Mouse (Mus musculus) MEL (cell line): ENCODE measurements around the gene Ube2r2. TPM values are rescaled to one million over a fixed set of nuclear protein-coding genes. Genes with fewer than 3 reads are reported as not detected.
A peak's percentile ranks its signal among the peaks of the same experiment; 100 is the strongest.

Source experiments
- DNase-seq: peaks from one replicate; pipeline ENCODE4 v3.0.0; 2011; ENCODE audit warnings: low read depth, low spot score
- H3K27ac ChIP-seq: 2 replicates; pipeline ENCODE4 v1.5.1; 2012; ENCODE audit warnings: low read depth, mild to moderate bottlenecking, control low read depth, low read length, moderate library complexity; ENCODE audit not compliant: control insufficient read depth
- H3K27me3 ChIP-seq, 2 experiments: fragments of 150-350 bp in 1 of 2; sonication (generic) in 1 of 2; 2 replicates each; pipeline ENCODE4 v1.6.1; 2012; ENCODE audit warnings: low read length in 2 of 2, mild to moderate bottlenecking in 2 of 2, improper control_type of control experiment in 1 of 2, moderate library complexity in 1 of 2; ENCODE audit not compliant: insufficient read depth in 2 of 2, control insufficient read depth in 1 of 2
- H3K36me3 ChIP-seq, 2 experiments: 2 replicates each; pipeline ENCODE4 v1.6.1; 2012 to 2014; ENCODE audit warnings: low read length in 2 of 2, improper control_type of control experiment in 1 of 2, inconsistent platforms in 1 of 2, mild to moderate bottlenecking in 1 of 2; ENCODE audit not compliant: insufficient read depth in 2 of 2, control insufficient read depth in 1 of 2
- H3K4me1 ChIP-seq, 2 experiments: fragments of 150-350 bp in 1 of 2; sonication (generic) in 1 of 2; 2 replicates each; pipeline ENCODE4 v1.6.1; 2012; ENCODE audit warnings: low read length in 2 of 2, improper control_type of control experiment in 1 of 2, mild to moderate bottlenecking in 1 of 2; ENCODE audit not compliant: insufficient read depth in 2 of 2, control insufficient read depth in 1 of 2
- H3K4me3 ChIP-seq, 2 experiments: fragments of 150-350 bp in 1 of 2; sonication (generic) in 1 of 2; 2 replicates each; pipeline ENCODE4 v1.5.1; 2012; ENCODE audit warnings: low read depth in 2 of 2, low read length in 2 of 2, mild to moderate bottlenecking in 2 of 2, moderate library complexity in 2 of 2, control low read depth in 1 of 2, improper control_type of control experiment in 1 of 2; ENCODE audit not compliant: control insufficient read depth in 1 of 2, insufficient read depth in 1 of 2
- H3K79me2 ChIP-seq: 2 replicates; pipeline ENCODE4 v1.6.1; 2012; ENCODE audit warnings: mild to moderate bottlenecking, low read length, moderate library complexity; ENCODE audit not compliant: control insufficient read depth, poor library complexity, insufficient read depth
- H3K9ac ChIP-seq: 2 replicates; pipeline ENCODE4 v1.6.1; 2012; ENCODE audit warnings: low read depth, mild to moderate bottlenecking, control low read depth, low read length, moderate library complexity; ENCODE audit not compliant: control insufficient read depth, poor library complexity, severe bottlenecking
- H3K9me3 ChIP-seq: fragments of 150-350 bp; sonication (generic); replicated peaks from 2 replicates; pipeline ENCODE4 v1.6.1; 2012; ENCODE audit warnings: mild to moderate bottlenecking, low read length, improper control_type of control experiment, moderate library complexity; ENCODE audit not compliant: insufficient read depth
- BHLHE40 ChIP-seq: IDR thresholded peaks from 2 replicates; pipeline ENCODE4 v1.6.1; 2012; ENCODE audit warnings: low read depth, mild to moderate bottlenecking, inconsistent platforms, low read length, improper control_type of control experiment, borderline replicate concordance
- EP300 ChIP-seq, 2 experiments: IDR thresholded peaks; 2 replicates each; pipeline ENCODE4 v1.6.1; 2011; ENCODE audit warnings: improper control_type of control experiment in 2 of 2, low read length in 2 of 2, low read depth in 1 of 2, mild to moderate bottlenecking in 1 of 2
- GABPA ChIP-seq: IDR thresholded peaks from 2 replicates; pipeline ENCODE4 v1.6.1; 2012; ENCODE audit warnings: low read depth, mild to moderate bottlenecking, inconsistent platforms, low read length, improper control_type of control experiment, moderate library complexity
- HCFC1 ChIP-seq: IDR thresholded peaks from 2 replicates; pipeline ENCODE4 v1.6.1; 2012; ENCODE audit warnings: low read depth, mild to moderate bottlenecking, inconsistent platforms, low read length, improper control_type of control experiment, moderate library complexity
- MAFK ChIP-seq: IDR thresholded peaks from 2 replicates; pipeline ENCODE4 v1.6.1; 2011; ENCODE audit warnings: low read depth, mild to moderate bottlenecking, low read length, improper control_type of control experiment, borderline replicate concordance
- MAZ ChIP-seq: IDR thresholded peaks from 2 replicates; pipeline ENCODE4 v1.6.1; 2012; ENCODE audit warnings: low read depth, mild to moderate bottlenecking, inconsistent platforms, low read length, improper control_type of control experiment
- MXI1 ChIP-seq: IDR thresholded peaks from 2 replicates; pipeline ENCODE4 v1.6.1; 2011; ENCODE audit warnings: mild to moderate bottlenecking, low read depth, low read length, improper control_type of control experiment
- MYB ChIP-seq: IDR thresholded peaks from 2 replicates; pipeline ENCODE4 v1.6.1; 2011; ENCODE audit warnings: mild to moderate bottlenecking, low read depth, low read length, improper control_type of control experiment
- MYC ChIP-seq: IDR thresholded peaks from 2 replicates; pipeline ENCODE4 v1.6.1; 2011; ENCODE audit warnings: low read depth, mild to moderate bottlenecking, low read length, improper control_type of control experiment, moderate library complexity
- NELFE ChIP-seq: IDR thresholded peaks from 2 replicates; pipeline ENCODE4 v1.6.1; 2011; ENCODE audit warnings: low read depth, low read length, improper control_type of control experiment
- NRF1 ChIP-seq: IDR thresholded peaks from 2 replicates; pipeline ENCODE4 v1.6.1; 2014; ENCODE audit warnings: low read depth, mild to moderate bottlenecking, inconsistent platforms, low read length, improper control_type of control experiment, moderate library complexity; ENCODE audit not compliant: poor library complexity, insufficient read depth, severe bottlenecking
- POLR2A ChIP-seq, 2 experiments: IDR thresholded peaks; 2 replicates each; pipeline ENCODE4 v1.6.1; 2011 to 2012; ENCODE audit warnings: low read length in 2 of 2, mild to moderate bottlenecking in 2 of 2, control low read depth in 1 of 2, improper control_type of control experiment in 1 of 2, low read depth in 1 of 2, moderate library complexity in 1 of 2; ENCODE audit not compliant: control insufficient read depth in 1 of 2, insufficient read depth in 1 of 2, poor library complexity in 1 of 2
- POLR2AphosphoS2 ChIP-seq: IDR thresholded peaks from 2 replicates; pipeline ENCODE4 v1.6.1; 2011; ENCODE audit warnings: low read length, improper control_type of control experiment
- RAD21 ChIP-seq: IDR thresholded peaks from 2 replicates; pipeline ENCODE4 v1.6.1; 2011; ENCODE audit warnings: mild to moderate bottlenecking, low read depth, low read length, improper control_type of control experiment
- RCOR1 ChIP-seq: IDR thresholded peaks from 2 replicates; pipeline ENCODE4 v1.6.1; 2012; ENCODE audit warnings: low read depth, mild to moderate bottlenecking, inconsistent platforms, low read length, improper control_type of control experiment
- SIN3A ChIP-seq: IDR thresholded peaks from 2 replicates; pipeline ENCODE4 v1.6.1; 2012; ENCODE audit warnings: low read length, improper control_type of control experiment, inconsistent platforms
- SMC3 ChIP-seq: IDR thresholded peaks from 2 replicates; pipeline ENCODE4 v1.6.1; 2011; ENCODE audit warnings: low read depth, low read length, improper control_type of control experiment
- TAL1 ChIP-seq: IDR thresholded peaks from 2 replicates; pipeline ENCODE4 v1.6.1; 2012; ENCODE audit warnings: mild to moderate bottlenecking, inconsistent platforms, low read length, moderate library complexity, mixed read lengths
- TBP ChIP-seq: IDR thresholded peaks from 2 replicates; pipeline ENCODE4 v1.8.0; 2011; ENCODE audit warnings: low read depth, low read length, improper control_type of control experiment
- UBTF ChIP-seq: IDR thresholded peaks from 2 replicates; pipeline ENCODE4 v1.6.1; 2012; ENCODE audit warnings: low read depth, mild to moderate bottlenecking, inconsistent platforms, low read length, improper control_type of control experiment, moderate library complexity, borderline replicate concordance; ENCODE audit not compliant: insufficient read depth
- USF1 ChIP-seq: IDR thresholded peaks from 2 replicates; pipeline ENCODE4 v1.6.1; 2014; ENCODE audit warnings: low read depth, mild to moderate bottlenecking, inconsistent platforms, low read length, improper control_type of control experiment, moderate library complexity
- polyA plus RNA-seq, 2 experiments: library from polyadenylated mRNA; stranded (reverse) in 1 of 2; unstranded in 1 of 2; fragments of >175 nt in 1 of 2; fragments of >200 nt in 1 of 2; gene quantifications; 2 replicates each; pipeline versions ENCODE4 v1.2.1 to v1.2.4; 2012; ENCODE audit warnings: low replicate concordance in 2 of 2, low read depth in 1 of 2; ENCODE audit not compliant: insufficient read length in 2 of 2, insufficient read depth in 1 of 2, missing spikeins in 1 of 2
- total RNA-seq: library from RNA; depleted of rRNA; stranded (reverse); fragments of 300-350 nt; gene quantifications from 2 replicates; pipeline ENCODE4 v1.2.3, GENCODE M21; 2012

The Ube2r2 gene
- total and polyA plus RNA-seq, 3 experiments: 24.5 to 94.1 (median 70.1) TPM

GRCm38 (mm10) chr4:41094361-41094760 lies 41.2 kb upstream of the Ube2r2 start:
- no peaks in the 10 kb centered on the region for H3K79me2 ChIP-seq
- no peaks in the 10 kb centered on the region for H3K9me3 ChIP-seq
- no peaks in the 10 kb centered on the region for H3K27me3 ChIP-seq
- H3K9ac ChIP-seq: no peak overlapping the region
- peak; percentile 47 for DNase-seq
- no peak overlapping the region for H3K4me3 ChIP-seq
- no peak overlapping the region for H3K27ac ChIP-seq
- peaks cover 8 to 22% of the 10 kb centered on the region in 2 experiments for H3K4me1 ChIP-seq
- peaks cover 0 to 10% of the 10 kb centered on the region in 2 experiments; a peak in 2 of 4 replicates for H3K36me3 ChIP-seq
- TF ChIP-seq RAD21 (no peak), RCOR1 (no peak), HCFC1 (no peak), MYC (no peak), NRF1 (no peak), NELFE (no peak), BHLHE40 (no peak), TAL1 (no peak), MYB (no peak), MAZ (no peak), POLR2A (IDR thresholded peaks at IDR 0.05; ENCODE audit: control insufficient read depth in 1 of 2, insufficient read depth in 1 of 2, low read depth in 1 of 2, low read length in 2 of 2, poor library complexity in 1 of 2) (no peak)

DNA sequence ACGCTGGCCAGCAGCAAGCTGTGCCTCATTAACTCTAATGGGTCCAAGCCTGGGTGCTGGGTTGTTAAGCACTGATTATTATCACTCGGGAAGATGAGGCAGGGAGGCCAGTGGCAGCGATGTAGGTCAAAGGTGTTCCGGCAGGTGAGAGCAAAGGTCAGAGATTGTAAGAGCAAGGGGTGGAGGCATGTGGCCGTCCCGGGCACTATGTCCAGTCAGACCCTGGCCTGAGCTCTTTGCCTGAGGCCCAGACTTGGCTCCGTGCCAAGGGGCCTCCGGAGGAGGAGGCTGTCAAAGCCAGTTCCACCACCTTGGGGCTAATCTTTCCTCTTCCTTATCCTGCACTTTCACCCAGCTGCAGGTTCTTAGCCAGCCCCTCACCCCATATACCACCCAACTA lies 39.4 kb upstream of the Ube2r2 start:
- DNase-seq: no peak
- H3K27ac ChIP-seq: no peak overlapping the region
- peaks cover 6 to 22% of the 10 kb centered on the region in 2 experiments for H3K4me1 ChIP-seq
- H3K9ac ChIP-seq: no peak overlapping the region
- H3K9me3 ChIP-seq: no peaks in the 10 kb centered on the region
- H3K4me3 ChIP-seq: no peak overlapping the region
- no peaks in the 10 kb centered on the region for H3K27me3 ChIP-seq
- peaks cover 0 to 10% of the 10 kb centered on the region in 2 experiments; a peak in 2 of 4 replicates for H3K36me3 ChIP-seq
- H3K79me2 ChIP-seq: no peaks in the 10 kb centered on the region
- TF ChIP-seq UBTF: no peak
- no peak for TF ChIP-seq USF1
- TF ChIP-seq TBP: no peak
- TF ChIP-seq MXI1: 0 out of 2 replicates have a peak, but pooled peaks have one; percentile 5
- no peak for TF ChIP-seq POLR2AphosphoS2
- no peak for TF ChIP-seq NELFE
- no peak for TF ChIP-seq NRF1
- no peak for TF ChIP-seq GABPA
- TF ChIP-seq EP300 (IDR thresholded peaks at IDR 0.05; ENCODE audit: low read depth in 1 of 2, low read length in 2 of 2): peak; percentile 7 to 19; a peak in 1 of 4 replicates
- no peak for TF ChIP-seq TAL1
- TF ChIP-seq MAFK: no peak
- no peak for TF ChIP-seq MYB
- no peak for TF ChIP-seq SMC3
- TF ChIP-seq MYC: no peak
- no peak for TF ChIP-seq SIN3A
- TF ChIP-seq, all 39 proteins: peak for 2
